Mouse (Mus musculus) G1E (cell line): ENCODE results near the gene Agpat4.

Experiments used
- CTCF ChIP-seq: IDR thresholded peaks from 2 replicates; pipeline ENCODE4 v1.5.1; 2012; ENCODE audit warnings: low read depth, low read length, inconsistent platforms, mixed read lengths
- GATA1 ChIP-seq: IDR thresholded peaks from 2 replicates; pipeline ENCODE4 v1.6.1; 2012; ENCODE audit warnings: borderline replicate concordance, low read length, inconsistent platforms, mixed read lengths
- GATA2 ChIP-seq: IDR thresholded peaks from 2 replicates; pipeline ENCODE4 v1.6.1; 2012; ENCODE audit warnings: low read depth, low read length, inconsistent platforms, borderline replicate concordance
- POLR2AphosphoS5 ChIP-seq: IDR thresholded peaks from 2 replicates; pipeline ENCODE4 v1.6.1; 2012; ENCODE audit warnings: low read depth, low read length, inconsistent platforms; ENCODE audit not compliant: insufficient replicate concordance

DNA sequence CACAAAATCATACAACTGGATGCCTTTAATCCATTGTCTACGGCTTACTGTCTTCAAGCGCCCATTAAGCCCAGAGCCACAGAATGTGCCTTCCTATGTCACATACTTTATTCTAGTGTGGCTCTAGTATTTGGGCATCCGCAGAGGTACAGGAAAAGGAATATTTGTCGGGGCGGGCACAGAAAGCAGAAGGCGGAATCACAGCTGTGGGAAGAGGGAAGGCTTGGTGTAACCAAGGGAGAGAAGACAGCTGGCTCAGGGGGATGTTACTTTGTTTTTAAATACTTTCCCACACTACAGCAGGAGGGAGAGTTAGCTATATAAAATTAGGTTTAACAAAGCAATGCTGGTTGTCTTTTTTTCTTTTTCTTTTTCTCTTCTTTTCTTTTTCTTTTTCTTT, 36.7 kb downstream of the Agpat4 start:
- no peak for TF ChIP-seq CTCF
- no peak for TF ChIP-seq GATA2
- no peak for TF ChIP-seq GATA1
- no peak for TF ChIP-seq POLR2AphosphoS5
